Mouse (Mus musculus) MEL (cell line): ENCODE measurements at regions not wholly inside any gene's neighbourhood (a gene's known extent, or its start where the extent isn't known, plus 50 kb on each side); places are given as distances from the start of the nearest gene placed in this dataset.

Experiments used
- DNase-seq: peaks from one replicate; pipeline ENCODE4 v3.0.0; 2011; ENCODE audit warnings: low read depth, low spot score
- H3K27ac ChIP-seq: 2 replicates; pipeline ENCODE4 v1.5.1; 2012; ENCODE audit warnings: low read depth, mild to moderate bottlenecking, control low read depth, low read length, moderate library complexity; ENCODE audit not compliant: control insufficient read depth
- H3K27me3 ChIP-seq, 2 experiments: fragments of 150-350 bp in 1 of 2; sonication (generic) in 1 of 2; 2 replicates each; pipeline ENCODE4 v1.6.1; 2012; ENCODE audit warnings: low read length in 2 of 2, mild to moderate bottlenecking in 2 of 2, improper control_type of control experiment in 1 of 2, moderate library complexity in 1 of 2; ENCODE audit not compliant: insufficient read depth in 2 of 2, control insufficient read depth in 1 of 2
- H3K36me3 ChIP-seq, 2 experiments: 2 replicates each; pipeline ENCODE4 v1.6.1; 2012 to 2014; ENCODE audit warnings: low read length in 2 of 2, improper control_type of control experiment in 1 of 2, inconsistent platforms in 1 of 2, mild to moderate bottlenecking in 1 of 2; ENCODE audit not compliant: insufficient read depth in 2 of 2, control insufficient read depth in 1 of 2
- H3K4me1 ChIP-seq, 2 experiments: fragments of 150-350 bp in 1 of 2; sonication (generic) in 1 of 2; 2 replicates each; pipeline ENCODE4 v1.6.1; 2012; ENCODE audit warnings: low read length in 2 of 2, improper control_type of control experiment in 1 of 2, mild to moderate bottlenecking in 1 of 2; ENCODE audit not compliant: insufficient read depth in 2 of 2, control insufficient read depth in 1 of 2
- H3K4me3 ChIP-seq, 2 experiments: fragments of 150-350 bp in 1 of 2; sonication (generic) in 1 of 2; 2 replicates each; pipeline ENCODE4 v1.5.1; 2012; ENCODE audit warnings: low read depth in 2 of 2, low read length in 2 of 2, mild to moderate bottlenecking in 2 of 2, moderate library complexity in 2 of 2, control low read depth in 1 of 2, improper control_type of control experiment in 1 of 2; ENCODE audit not compliant: control insufficient read depth in 1 of 2, insufficient read depth in 1 of 2
- H3K79me2 ChIP-seq: 2 replicates; pipeline ENCODE4 v1.6.1; 2012; ENCODE audit warnings: mild to moderate bottlenecking, low read length, moderate library complexity; ENCODE audit not compliant: control insufficient read depth, poor library complexity, insufficient read depth
- H3K9ac ChIP-seq: 2 replicates; pipeline ENCODE4 v1.6.1; 2012; ENCODE audit warnings: low read depth, mild to moderate bottlenecking, control low read depth, low read length, moderate library complexity; ENCODE audit not compliant: control insufficient read depth, poor library complexity, severe bottlenecking
- H3K9me3 ChIP-seq: fragments of 150-350 bp; sonication (generic); replicated peaks from 2 replicates; pipeline ENCODE4 v1.6.1; 2012; ENCODE audit warnings: mild to moderate bottlenecking, low read length, improper control_type of control experiment, moderate library complexity; ENCODE audit not compliant: insufficient read depth
- BHLHE40 ChIP-seq: IDR thresholded peaks from 2 replicates; pipeline ENCODE4 v1.6.1; 2012; ENCODE audit warnings: low read depth, mild to moderate bottlenecking, inconsistent platforms, low read length, improper control_type of control experiment, borderline replicate concordance
- CHD1 ChIP-seq: IDR thresholded peaks from 2 replicates; pipeline ENCODE4 v1.6.1; 2012; ENCODE audit warnings: low read depth, mild to moderate bottlenecking, inconsistent platforms, low read length, improper control_type of control experiment
- CHD2 ChIP-seq: IDR thresholded peaks from 2 replicates; pipeline ENCODE4 v1.6.1; 2011; ENCODE audit warnings: low read length, improper control_type of control experiment
- CTCF ChIP-seq, 3 experiments: IDR thresholded peaks in 2 of 3; conservative IDR thresholded peaks in 1 of 3; 2 replicates each; pipeline ENCODE4 v1.5.1; 2011 to 2012; ENCODE audit warnings: low read length in 3 of 3, low read depth in 2 of 3, mild to moderate bottlenecking in 2 of 3, improper control_type of control experiment in 1 of 3, inconsistent platforms in 1 of 3, mixed read lengths in 1 of 3, moderate library complexity in 1 of 3; ENCODE audit not compliant: control insufficient read depth in 1 of 3, insufficient read depth in 1 of 3, poor library complexity in 1 of 3, severe bottlenecking in 1 of 3
- ELF1 ChIP-seq: IDR thresholded peaks from 2 replicates; pipeline ENCODE4 v1.6.1; 2014; ENCODE audit warnings: low read depth, mild to moderate bottlenecking, inconsistent platforms, low read length, improper control_type of control experiment, moderate library complexity
- EP300 ChIP-seq, 2 experiments: IDR thresholded peaks; 2 replicates each; pipeline ENCODE4 v1.6.1; 2011; ENCODE audit warnings: improper control_type of control experiment in 2 of 2, low read length in 2 of 2, low read depth in 1 of 2, mild to moderate bottlenecking in 1 of 2
- ETS1 ChIP-seq: IDR thresholded peaks from 2 replicates; pipeline ENCODE4 v1.6.1; 2012; ENCODE audit warnings: low read depth, mild to moderate bottlenecking, inconsistent platforms, low read length, improper control_type of control experiment, moderate library complexity
- GATA1 ChIP-seq: IDR thresholded peaks from 2 replicates; pipeline ENCODE4 v1.6.1; 2011; ENCODE audit warnings: low read depth, low read length, improper control_type of control experiment
- HCFC1 ChIP-seq: IDR thresholded peaks from 2 replicates; pipeline ENCODE4 v1.6.1; 2012; ENCODE audit warnings: low read depth, mild to moderate bottlenecking, inconsistent platforms, low read length, improper control_type of control experiment, moderate library complexity
- KAT2A ChIP-seq: conservative IDR thresholded peaks from 2 replicates; pipeline ENCODE4 v1.6.1; 2012; ENCODE audit warnings: low read depth, low read length, improper control_type of control experiment, inconsistent platforms
- MAFK ChIP-seq: IDR thresholded peaks from 2 replicates; pipeline ENCODE4 v1.6.1; 2011; ENCODE audit warnings: low read depth, mild to moderate bottlenecking, low read length, improper control_type of control experiment, borderline replicate concordance
- MAX ChIP-seq: IDR thresholded peaks from 2 replicates; pipeline ENCODE4 v1.6.1; 2011; ENCODE audit warnings: low read length, improper control_type of control experiment
- MAZ ChIP-seq: IDR thresholded peaks from 2 replicates; pipeline ENCODE4 v1.6.1; 2012; ENCODE audit warnings: low read depth, mild to moderate bottlenecking, inconsistent platforms, low read length, improper control_type of control experiment
- MXI1 ChIP-seq: IDR thresholded peaks from 2 replicates; pipeline ENCODE4 v1.6.1; 2011; ENCODE audit warnings: mild to moderate bottlenecking, low read depth, low read length, improper control_type of control experiment
- MYB ChIP-seq: IDR thresholded peaks from 2 replicates; pipeline ENCODE4 v1.6.1; 2011; ENCODE audit warnings: mild to moderate bottlenecking, low read depth, low read length, improper control_type of control experiment
- MYC ChIP-seq: IDR thresholded peaks from 2 replicates; pipeline ENCODE4 v1.6.1; 2011; ENCODE audit warnings: low read depth, mild to moderate bottlenecking, low read length, improper control_type of control experiment, moderate library complexity
- NELFE ChIP-seq: IDR thresholded peaks from 2 replicates; pipeline ENCODE4 v1.6.1; 2011; ENCODE audit warnings: low read depth, low read length, improper control_type of control experiment
- NRF1 ChIP-seq: IDR thresholded peaks from 2 replicates; pipeline ENCODE4 v1.6.1; 2014; ENCODE audit warnings: low read depth, mild to moderate bottlenecking, inconsistent platforms, low read length, improper control_type of control experiment, moderate library complexity; ENCODE audit not compliant: poor library complexity, insufficient read depth, severe bottlenecking
- POLR2A ChIP-seq, 2 experiments: IDR thresholded peaks; 2 replicates each; pipeline ENCODE4 v1.6.1; 2011 to 2012; ENCODE audit warnings: low read length in 2 of 2, mild to moderate bottlenecking in 2 of 2, control low read depth in 1 of 2, improper control_type of control experiment in 1 of 2, low read depth in 1 of 2, moderate library complexity in 1 of 2; ENCODE audit not compliant: control insufficient read depth in 1 of 2, insufficient read depth in 1 of 2, poor library complexity in 1 of 2
- POLR2AphosphoS2 ChIP-seq: IDR thresholded peaks from 2 replicates; pipeline ENCODE4 v1.6.1; 2011; ENCODE audit warnings: low read length, improper control_type of control experiment
- POLR2AphosphoS5 ChIP-seq: IDR thresholded peaks from 2 replicates; pipeline ENCODE4 v1.6.1; 2012; ENCODE audit warnings: low read depth, borderline replicate concordance, mild to moderate bottlenecking, inconsistent platforms, low read length, moderate library complexity, mixed read lengths
- RCOR1 ChIP-seq: IDR thresholded peaks from 2 replicates; pipeline ENCODE4 v1.6.1; 2012; ENCODE audit warnings: low read depth, mild to moderate bottlenecking, inconsistent platforms, low read length, improper control_type of control experiment
- SIN3A ChIP-seq: IDR thresholded peaks from 2 replicates; pipeline ENCODE4 v1.6.1; 2012; ENCODE audit warnings: low read length, improper control_type of control experiment, inconsistent platforms
- SMC3 ChIP-seq: IDR thresholded peaks from 2 replicates; pipeline ENCODE4 v1.6.1; 2011; ENCODE audit warnings: low read depth, low read length, improper control_type of control experiment
- TBP ChIP-seq: IDR thresholded peaks from 2 replicates; pipeline ENCODE4 v1.8.0; 2011; ENCODE audit warnings: low read depth, low read length, improper control_type of control experiment
- UBTF ChIP-seq: IDR thresholded peaks from 2 replicates; pipeline ENCODE4 v1.6.1; 2012; ENCODE audit warnings: low read depth, mild to moderate bottlenecking, inconsistent platforms, low read length, improper control_type of control experiment, moderate library complexity, borderline replicate concordance; ENCODE audit not compliant: insufficient read depth
- USF1 ChIP-seq: IDR thresholded peaks from 2 replicates; pipeline ENCODE4 v1.6.1; 2014; ENCODE audit warnings: low read depth, mild to moderate bottlenecking, inconsistent platforms, low read length, improper control_type of control experiment, moderate library complexity
- USF2 ChIP-seq, 2 experiments: IDR thresholded peaks; 2 replicates each; pipeline ENCODE4 v1.6.1; 2011 to 2012; ENCODE audit warnings: improper control_type of control experiment in 2 of 2, low read length in 2 of 2, borderline replicate concordance in 1 of 2, inconsistent platforms in 1 of 2, low read depth in 1 of 2, mild to moderate bottlenecking in 1 of 2; ENCODE audit not compliant: insufficient read depth in 1 of 2
- ZC3H11A ChIP-seq: IDR thresholded peaks from 2 replicates; pipeline ENCODE4 v1.6.1; 2012; ENCODE audit warnings: low read depth, mild to moderate bottlenecking, inconsistent platforms, low read length, improper control_type of control experiment
- ZKSCAN1 ChIP-seq: IDR thresholded peaks from 2 replicates; pipeline ENCODE4 v1.6.1; 2012; ENCODE audit warnings: low read depth, mild to moderate bottlenecking, inconsistent platforms, low read length, improper control_type of control experiment, moderate library complexity

GRCm38 (mm10) chr4:137156441-137157105, 108.0 kb upstream of the Zbtb40 start:
- no peak overlapping the region for H3K9ac ChIP-seq
- H3K36me3 ChIP-seq, result no peaks in the 10 kb centered on the region
- TF ChIP-seq MAFK, result no peak
- TF ChIP-seq POLR2AphosphoS2, result no peak
- no peak for TF ChIP-seq ETS1
- no peak for TF ChIP-seq ZKSCAN1
- no peak for TF ChIP-seq TBP
- no peak for TF ChIP-seq ZC3H11A
- no peak for TF ChIP-seq CHD1
- TF ChIP-seq ELF1, result no peak
- TF ChIP-seq POLR2AphosphoS5, result no peak
- TF ChIP-seq MAZ, result no peak
- TF ChIP-seq NELFE, result no peak
- no peak for TF ChIP-seq NRF1
- TF ChIP-seq CHD2, result no peak
- no peak for TF ChIP-seq MYB
- TF ChIP-seq SIN3A, result no peak
- TF ChIP-seq USF1, result no peak
- TF ChIP-seq GATA1, result no peak
- no peak for TF ChIP-seq MXI1
- no peaks in the 10 kb centered on the region for H3K4me1 ChIP-seq
- no peak overlapping the region for H3K4me3 ChIP-seq
- H3K27me3 ChIP-seq, result no peaks in the 10 kb centered on the region
- no peak overlapping the region for H3K27ac ChIP-seq
- no peaks in the 10 kb centered on the region for H3K9me3 ChIP-seq
- no peaks in the 10 kb centered on the region for H3K79me2 ChIP-seq
- DNase-seq, result no peak

- DNase-seq, result no peak
- Histone ChIP-seq H3K79me2 (no peaks in the 10 kb centered on the region), H3K4me3 (no peak overlapping the region), H3K36me3 (no peaks in the 10 kb centered on the region), H3K9ac (no peak overlapping the region), H3K27ac (no peak overlapping the region)
- TF ChIP-seq POLR2A (IDR thresholded peaks at IDR 0.05; ENCODE audit: control insufficient read depth in 1 of 2, insufficient read depth in 1 of 2, low read depth in 1 of 2, low read length in 2 of 2, poor library complexity in 1 of 2) (no peak), MAZ (no peak), USF2 (IDR thresholded peaks at IDR 0.05; ENCODE audit: borderline replicate concordance in 1 of 2, insufficient read depth in 1 of 2, low read depth in 1 of 2, low read length in 2 of 2) (no peak), BHLHE40 (no peak), EP300 (IDR thresholded peaks at IDR 0.05; ENCODE audit: low read depth in 1 of 2, low read length in 2 of 2) (no peak), UBTF (no peak), MAX (no peak), NRF1 (no peak), HCFC1 (no peak), TBP (no peak), GATA1 (no peak), MAFK (no peak), SMC3 (no peak), CTCF (IDR thresholded peaks at IDR 0.05 in 2 of 3, conservative IDR thresholded peaks at IDR 0.05 in 1 of 3; ENCODE audit: control insufficient read depth in 1 of 3, insufficient read depth in 1 of 3, low read depth in 2 of 3, low read length in 3 of 3, poor library complexity in 1 of 3, severe bottlenecking in 1 of 3) (no peak), MYC (no peak), KAT2A (no peak), RCOR1 (no peak)
- TF ChIP-seq, all 39 proteins: peak for 0
- Histone ChIP-seq H3K27me3 (no peaks in the 10 kb centered on the region), H3K9me3 (no peaks in the 10 kb centered on the region), H3K4me1 (no peaks in the 10 kb centered on the region)
Measured at GRCm38 (mm10) chr4:137148756-137149155, 100.2 kb upstream of the Zbtb40 start.
